Mouse (Mus musculus): ENCODE measurements around the gene Eri3. TPM values are rescaled to one million over a fixed set of nuclear protein-coding genes. Genes with fewer than 3 reads are reported as not detected.
A peak's percentile ranks its signal among the peaks of the same experiment; 100 is the strongest.

Eri3 gene
- polyA plus RNA-seq, 1 experiment from 2014 or later, result 140 TPM

DNA sequence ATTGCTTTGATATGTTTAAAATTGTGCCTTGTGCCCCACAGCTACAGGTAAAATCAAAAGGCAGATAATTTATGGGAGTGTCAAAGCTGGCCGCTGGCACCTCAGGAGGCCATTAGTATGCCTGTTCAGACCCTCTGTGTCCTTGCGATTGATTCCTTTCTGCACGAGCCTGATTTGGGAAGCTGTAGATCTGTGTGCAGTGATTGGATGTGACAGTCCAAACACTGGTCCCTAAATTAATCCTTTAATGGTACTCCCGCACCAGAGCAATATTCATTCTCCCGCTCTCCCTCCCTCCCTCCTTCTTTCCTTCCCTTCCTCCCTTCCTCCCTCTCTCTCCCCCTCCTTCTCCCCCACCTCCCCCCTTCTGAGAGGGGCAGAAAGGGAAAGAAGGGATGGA lies 6.2 kb downstream of the Eri3 start:
- WGBS, result 5% methylated on average over 5 of the region's 5 CpGs
- DNase-seq (ENCODE audit: low spot score) (peak; percentile 27), ATAC-seq (ENCODE audit: insufficient number of reproducible peaks, low FRiP score, low TSS enrichment, low read depth) (no peak)
- no peaks in the 10 kb centered on the region for H3K9me3 ChIP-seq (ENCODE audit: control insufficient read depth, low read length)
- H3K27ac ChIP-seq (replicated peaks; ENCODE audit: low read depth, low read length), result no peak overlapping the region
- no peak overlapping the region for H3K4me2 ChIP-seq (ENCODE audit: low read depth, severe bottlenecking)
- H3K36me3 ChIP-seq (ENCODE audit: control insufficient read depth, insufficient read depth, low read length), result no peaks in the 10 kb centered on the region
- no peak overlapping the region for H3K9ac ChIP-seq (ENCODE audit: low read length)
- H3K4me3 ChIP-seq (ENCODE audit: low read depth, low read length), result no peak overlapping the region
- no peaks in the 10 kb centered on the region for H3K27me3 ChIP-seq (ENCODE audit: control insufficient read depth, insufficient read depth, low read length)
- peaks cover 8% of the 10 kb centered on the region for H3K4me1 ChIP-seq (ENCODE audit: control insufficient read depth, insufficient read depth, low read length)

DNA sequence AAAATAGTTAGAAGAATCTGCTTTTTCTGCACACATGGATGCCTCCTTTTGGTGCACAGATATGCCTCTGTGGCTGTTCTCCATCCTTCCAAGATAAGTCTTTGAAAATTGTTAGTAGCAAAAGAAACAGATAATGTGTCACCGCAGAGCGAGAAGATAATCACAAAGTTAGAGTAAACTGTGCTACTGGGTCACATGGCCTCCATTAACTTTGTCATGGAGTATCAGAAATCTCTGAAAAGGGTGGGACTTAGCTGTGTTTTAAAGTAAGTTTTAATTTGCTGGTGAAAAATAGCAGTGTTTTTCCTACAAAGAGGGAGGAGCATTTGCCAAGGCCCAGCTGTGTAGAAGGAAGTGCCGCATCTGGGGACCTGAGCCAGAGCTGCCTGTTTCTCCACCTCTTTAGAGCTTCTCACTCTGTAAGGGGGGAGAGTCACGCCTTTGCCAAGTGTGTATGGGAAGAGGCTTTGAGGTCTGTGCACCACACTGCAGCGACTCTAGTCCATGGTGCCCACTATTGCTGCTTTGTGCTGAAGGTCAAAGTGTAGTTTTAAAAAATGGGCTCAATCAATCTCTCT lies 7.0 kb downstream of the Eri3 start:
- no peak for DNase-seq (ENCODE audit: low spot score)
- Histone ChIP-seq H3K4me1 (ENCODE audit: control insufficient read depth, insufficient read depth, low read length) (peaks cover 2% of the 10 kb centered on the region; the same call in 1 of the 2 replicates), H3K27ac (replicated peaks; ENCODE audit: low read depth, low read length) (no peak overlapping the region)

DNA sequence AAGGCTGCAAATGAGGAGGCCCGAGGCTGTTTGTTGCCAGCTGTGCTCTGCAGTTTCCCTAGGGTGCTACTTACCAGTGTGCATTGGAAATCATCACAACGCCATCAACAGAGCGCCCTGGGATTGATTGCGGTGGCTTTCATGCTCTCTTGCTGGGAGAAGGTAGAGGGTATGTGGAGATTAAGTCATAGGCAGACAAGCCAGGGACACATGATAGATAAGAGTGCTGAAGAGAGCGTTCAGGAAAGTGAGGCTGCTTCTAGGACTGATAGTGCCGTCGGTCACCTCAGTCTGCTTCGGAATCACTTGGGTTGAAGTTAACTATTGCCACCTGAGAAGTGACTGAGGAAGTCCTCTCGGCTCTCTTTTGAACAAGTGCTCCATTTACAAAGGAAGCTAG lies 13.8 kb downstream of the Eri3 start:
- Histone ChIP-seq H3K9ac (ENCODE audit: low read length) (no peak overlapping the region), H3K4me3 (ENCODE audit: low read depth, low read length) (no peak overlapping the region), H3K9me3 (ENCODE audit: control insufficient read depth, low read length) (no peaks in the 10 kb centered on the region), H3K27ac (replicated peaks; ENCODE audit: low read depth, low read length) (no peak overlapping the region), H3K4me2 (ENCODE audit: low read depth, severe bottlenecking) (no peak overlapping the region), H3K4me1 (ENCODE audit: control insufficient read depth, insufficient read depth, low read length) (no peaks in the 10 kb centered on the region), H3K27me3 (ENCODE audit: control insufficient read depth, insufficient read depth, low read length) (no peaks in the 10 kb centered on the region), H3K36me3 (ENCODE audit: control insufficient read depth, insufficient read depth, low read length) (no peaks in the 10 kb centered on the region)
- DNase-seq (ENCODE audit: low spot score) (no peak), ATAC-seq (ENCODE audit: insufficient number of reproducible peaks, low FRiP score, low TSS enrichment, low read depth) (no peak)
- 87% methylated on average over 9 of the region's 9 CpGs for WGBS

More for the DNA sequence above, 7.0 kb downstream of the Eri3 start:
- Histone ChIP-seq H3K4me3 (ENCODE audit: low read depth, low read length) (no peak overlapping the region), H3K4me2 (ENCODE audit: low read depth, severe bottlenecking) (no peak overlapping the region), H3K27me3 (ENCODE audit: control insufficient read depth, insufficient read depth, low read length) (no peaks in the 10 kb centered on the region), H3K36me3 (ENCODE audit: control insufficient read depth, insufficient read depth, low read length) (no peaks in the 10 kb centered on the region), H3K9me3 (ENCODE audit: control insufficient read depth, low read length) (no peaks in the 10 kb centered on the region), H3K9ac (ENCODE audit: low read length) (no peak overlapping the region)
- ATAC-seq (ENCODE audit: insufficient number of reproducible peaks, low FRiP score, low TSS enrichment, low read depth), result no peak
- 59% methylated on average over 5 of the region's 5 CpGs for WGBS

DNA sequence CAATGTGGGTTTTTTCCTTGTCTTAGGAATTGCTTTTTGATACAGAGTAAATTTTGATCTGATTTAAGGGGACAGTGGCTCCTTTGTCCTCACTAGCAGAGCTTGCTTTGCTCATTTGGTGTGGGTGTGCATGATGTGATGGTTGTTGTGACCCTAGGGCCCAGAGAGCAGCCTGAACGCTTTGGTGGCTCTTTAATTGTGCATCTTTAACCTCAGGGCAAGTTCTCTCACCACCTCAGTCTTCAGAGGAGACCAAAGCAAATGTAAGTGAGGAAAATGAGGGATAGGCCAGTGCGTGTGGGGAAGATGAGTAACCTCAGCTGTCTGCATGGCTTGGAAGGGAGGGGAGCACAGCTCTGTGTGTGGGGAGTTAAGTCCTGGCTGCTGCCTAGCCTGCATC lies 18.7 kb downstream of the Eri3 start:
- no peak overlapping the region for H3K4me3 ChIP-seq (ENCODE audit: low read depth, low read length)
- peaks cover 2% of the 10 kb centered on the region; the same call in 1 of the 2 replicates for H3K36me3 ChIP-seq (ENCODE audit: control insufficient read depth, insufficient read depth, low read length)
- ATAC-seq (ENCODE audit: insufficient number of reproducible peaks, low FRiP score, low TSS enrichment, low read depth) (no peak), DNase-seq (ENCODE audit: low spot score) (no peak)
- no peak overlapping the region for H3K27ac ChIP-seq (replicated peaks; ENCODE audit: low read depth, low read length)
- H3K9ac ChIP-seq (ENCODE audit: low read length), result no peak overlapping the region
- no peaks in the 10 kb centered on the region for H3K27me3 ChIP-seq (ENCODE audit: control insufficient read depth, insufficient read depth, low read length)
- no peaks in the 10 kb centered on the region for H3K4me1 ChIP-seq (ENCODE audit: control insufficient read depth, insufficient read depth, low read length)
- no peak overlapping the region for H3K4me2 ChIP-seq (ENCODE audit: low read depth, severe bottlenecking)
- no peaks in the 10 kb centered on the region for H3K9me3 ChIP-seq (ENCODE audit: control insufficient read depth, low read length)
- WGBS, result 79% methylated on average over 2 of the region's 2 CpGs

DNA sequence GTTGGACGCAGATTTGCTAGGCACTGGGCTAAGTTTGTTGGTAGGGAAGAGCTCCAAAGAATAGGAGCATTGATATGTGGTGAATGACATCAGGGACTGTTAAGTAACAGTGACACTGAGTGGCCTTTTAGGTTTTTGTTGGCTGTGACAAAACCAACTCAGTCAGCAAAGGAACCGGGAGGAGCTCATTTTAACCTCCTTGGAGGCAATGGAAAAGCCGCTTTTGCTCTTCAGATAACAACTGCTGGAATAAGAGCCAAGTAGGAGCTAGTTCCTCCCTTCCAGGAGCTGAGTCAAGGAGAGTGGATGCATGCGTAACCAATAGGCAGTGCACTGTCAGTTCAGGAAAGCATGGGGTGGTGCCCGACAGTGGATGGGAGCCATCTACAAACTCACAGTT lies 20.8 kb downstream of the Eri3 start:
- H3K9me3 ChIP-seq (ENCODE audit: control insufficient read depth, low read length), result no peaks in the 10 kb centered on the region
- no peaks in the 10 kb centered on the region for H3K27me3 ChIP-seq (ENCODE audit: control insufficient read depth, insufficient read depth, low read length)
- H3K4me3 ChIP-seq (ENCODE audit: low read depth, low read length), result no peak overlapping the region
- ATAC-seq (ENCODE audit: insufficient number of reproducible peaks, low FRiP score, low TSS enrichment, low read depth) (no peak), DNase-seq (ENCODE audit: low spot score) (no peak)
- no peak overlapping the region for H3K27ac ChIP-seq (replicated peaks; ENCODE audit: low read depth, low read length)
- H3K4me2 ChIP-seq (ENCODE audit: low read depth, severe bottlenecking), result no peak overlapping the region
- WGBS, result 93% methylated on average over 5 of the region's 5 CpGs
- no peak overlapping the region for H3K9ac ChIP-seq (ENCODE audit: low read length)
- peaks cover 2% of the 10 kb centered on the region; the same call in 1 of the 2 replicates for H3K36me3 ChIP-seq (ENCODE audit: control insufficient read depth, insufficient read depth, low read length)
- no peaks in the 10 kb centered on the region for H3K4me1 ChIP-seq (ENCODE audit: control insufficient read depth, insufficient read depth, low read length)

DNA sequence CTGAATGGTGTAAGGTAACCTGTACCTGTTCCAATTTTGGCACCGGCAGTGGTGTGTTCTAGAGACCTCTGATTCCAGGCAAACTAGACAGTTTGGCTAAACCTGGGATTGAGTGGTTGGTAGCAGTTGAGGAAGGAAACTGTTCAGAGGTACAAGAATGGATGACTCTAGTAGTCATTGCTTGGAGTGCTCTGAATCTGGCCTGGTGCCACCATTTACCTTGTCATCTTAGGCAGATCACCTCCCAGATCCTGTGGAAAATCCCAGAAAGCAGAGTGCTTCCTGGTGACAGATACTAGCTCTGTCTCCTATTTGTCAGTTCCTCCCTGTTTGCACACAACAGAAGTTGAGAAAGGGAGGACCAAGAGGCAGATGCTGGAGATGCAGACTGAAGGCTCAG lies 27.4 kb downstream of the Eri3 start:
- Histone ChIP-seq H3K9me3 (ENCODE audit: control insufficient read depth, low read length) (no peaks in the 10 kb centered on the region), H3K4me2 (ENCODE audit: low read depth, severe bottlenecking) (no peak overlapping the region), H3K9ac (ENCODE audit: low read length) (no peak overlapping the region), H3K4me3 (ENCODE audit: low read depth, low read length) (no peak overlapping the region), H3K27ac (replicated peaks; ENCODE audit: low read depth, low read length) (no peak overlapping the region), H3K36me3 (ENCODE audit: control insufficient read depth, insufficient read depth, low read length) (peaks cover 2% of the 10 kb centered on the region; the same call in 1 of the 2 replicates), H3K27me3 (ENCODE audit: control insufficient read depth, insufficient read depth, low read length) (no peaks in the 10 kb centered on the region), H3K4me1 (ENCODE audit: control insufficient read depth, insufficient read depth, low read length) (no peaks in the 10 kb centered on the region)
- DNase-seq (ENCODE audit: low spot score), result no peak
- 94% methylated on average over 1 of the region's 1 CpGs for WGBS
- ATAC-seq (ENCODE audit: insufficient number of reproducible peaks, low FRiP score, low TSS enrichment, low read depth), result no peak

DNA sequence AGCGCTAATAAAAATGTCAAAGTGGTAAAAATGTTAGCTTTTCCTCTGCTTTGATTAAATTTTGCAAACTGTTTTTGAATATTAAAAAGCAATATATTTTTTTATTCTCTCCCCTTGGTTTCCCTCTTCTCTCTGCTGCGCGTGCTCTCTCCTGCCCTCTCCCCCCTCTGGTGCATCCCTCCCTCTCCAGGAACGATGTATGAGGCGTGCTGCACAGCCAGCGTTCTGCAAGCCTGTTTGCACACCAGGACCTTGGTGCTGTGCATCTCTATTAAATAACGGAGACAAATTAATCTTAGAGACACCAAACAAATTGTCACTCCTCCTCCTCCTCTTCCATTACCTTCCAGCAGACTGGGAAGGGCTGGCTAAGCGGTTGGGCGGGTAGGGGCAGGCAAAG lies 31.5 kb downstream of the Eri3 start:
- Histone ChIP-seq H3K9ac (ENCODE audit: low read length) (no peak overlapping the region), H3K27me3 (ENCODE audit: control insufficient read depth, insufficient read depth, low read length) (no peaks in the 10 kb centered on the region), H3K27ac (replicated peaks; ENCODE audit: low read depth, low read length) (no peak overlapping the region), H3K36me3 (ENCODE audit: control insufficient read depth, insufficient read depth, low read length) (peaks cover 5% of the 10 kb centered on the region; the same call in 1 of the 2 replicates), H3K4me3 (ENCODE audit: low read depth, low read length) (no peak overlapping the region), H3K4me2 (ENCODE audit: low read depth, severe bottlenecking) (no peak overlapping the region), H3K4me1 (ENCODE audit: control insufficient read depth, insufficient read depth, low read length) (no peaks in the 10 kb centered on the region), H3K9me3 (ENCODE audit: control insufficient read depth, low read length) (no peaks in the 10 kb centered on the region)
- ATAC-seq (ENCODE audit: insufficient number of reproducible peaks, low FRiP score, low TSS enrichment, low read depth) (no peak), DNase-seq (ENCODE audit: low spot score) (no peak)
- WGBS, result 77% methylated on average over 9 of the region's 9 CpGs

DNA sequence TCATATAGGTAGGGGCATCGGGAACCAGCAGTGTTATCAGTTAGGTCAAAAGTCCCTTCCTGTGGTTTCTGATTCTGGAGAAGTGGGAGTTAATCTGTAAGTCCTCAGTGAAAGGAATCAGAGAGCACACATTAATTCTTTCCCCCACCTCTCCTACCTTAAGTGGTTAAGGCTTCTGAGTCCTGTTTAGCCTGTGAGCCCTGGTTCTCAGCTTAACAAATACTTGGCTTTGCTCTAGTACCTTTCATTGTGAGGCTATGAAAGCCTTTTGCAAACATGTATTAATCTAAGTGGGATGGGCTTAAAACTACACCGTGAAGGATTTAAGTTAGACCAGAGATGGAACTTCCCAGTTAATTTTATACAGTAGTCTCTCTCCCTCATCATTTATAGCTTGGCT lies 35.8 kb downstream of the Eri3 start:
- no peak for ATAC-seq (ENCODE audit: insufficient number of reproducible peaks, low FRiP score, low TSS enrichment, low read depth)
- Histone ChIP-seq H3K4me3 (ENCODE audit: low read depth, low read length) (no peak overlapping the region), H3K9ac (ENCODE audit: low read length) (no peak overlapping the region), H3K4me2 (ENCODE audit: low read depth, severe bottlenecking) (no peak overlapping the region), H3K9me3 (ENCODE audit: control insufficient read depth, low read length) (no peaks in the 10 kb centered on the region), H3K27ac (replicated peaks; ENCODE audit: low read depth, low read length) (no peak overlapping the region), H3K36me3 (ENCODE audit: control insufficient read depth, insufficient read depth, low read length) (peaks cover 11% of the 10 kb centered on the region; the same call in 1 of the 2 replicates), H3K4me1 (ENCODE audit: control insufficient read depth, insufficient read depth, low read length) (peaks cover 22% of the 10 kb centered on the region), H3K27me3 (ENCODE audit: control insufficient read depth, insufficient read depth, low read length) (no peaks in the 10 kb centered on the region)
- no peak for DNase-seq (ENCODE audit: low spot score)
- 86% methylated on average over 2 of the region's 2 CpGs for WGBS

DNA sequence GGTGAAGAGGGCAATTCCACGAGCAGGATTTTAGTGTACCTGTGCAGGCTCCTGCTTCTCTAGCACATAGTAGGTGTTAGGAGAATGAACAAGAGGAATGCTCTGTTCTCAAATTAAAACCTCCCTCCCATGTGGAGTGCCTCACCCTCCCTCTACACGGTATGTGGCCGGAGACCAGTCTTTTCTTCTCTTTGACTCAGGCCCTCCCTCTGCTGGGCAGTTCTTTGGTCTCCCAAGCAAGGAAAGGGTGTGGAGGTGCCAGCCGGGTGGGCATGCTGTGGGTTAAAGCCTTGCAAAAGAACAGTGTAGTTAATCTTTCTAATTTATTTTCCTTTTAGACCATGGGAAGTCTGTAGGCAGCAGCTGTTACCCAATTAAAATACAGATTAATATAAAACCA lies 37.3 kb downstream of the Eri3 start:
- Histone ChIP-seq H3K36me3 (ENCODE audit: control insufficient read depth, insufficient read depth, low read length) (peaks cover 10% of the 10 kb centered on the region; the same call in 1 of the 2 replicates), H3K9me3 (ENCODE audit: control insufficient read depth, low read length) (no peaks in the 10 kb centered on the region), H3K4me3 (ENCODE audit: low read depth, low read length) (no peak overlapping the region), H3K9ac (ENCODE audit: low read length) (no peak overlapping the region), H3K27me3 (ENCODE audit: control insufficient read depth, insufficient read depth, low read length) (no peaks in the 10 kb centered on the region), H3K4me1 (ENCODE audit: control insufficient read depth, insufficient read depth, low read length) (peaks cover 22% of the 10 kb centered on the region), H3K27ac (replicated peaks; ENCODE audit: low read depth, low read length) (no peak overlapping the region), H3K4me2 (ENCODE audit: low read depth, severe bottlenecking) (no peak overlapping the region)
- 43% methylated on average over 4 of the region's 4 CpGs for WGBS
- peak; percentile 37 for DNase-seq (ENCODE audit: low spot score)
- ATAC-seq (ENCODE audit: insufficient number of reproducible peaks, low FRiP score, low TSS enrichment, low read depth), result no peak

Measured in limb, embryonic 11.5 days (tissue).